Mouse (Mus musculus) neural tube, embryonic 13.5 days (tissue): Measurements from ENCODE around the gene Rgs6. TPM values are rescaled to one million over a fixed set of nuclear protein-coding genes. Genes with fewer than 3 reads are reported as not detected.

Experiments used
- ATAC-seq: fragments of 200-750 bp; cut with Nextera tagmentation; 2 replicates; pipeline ENCODE4 v1.8.0; 2017; ENCODE audit warnings: low read depth, mild to moderate bottlenecking, moderate TSS enrichment, moderate library complexity
- H3K27ac ChIP-seq: fragments of 300-500 bp; sonication (generic); replicated peaks from 2 replicates; pipeline ENCODE4 v1.5.1; 2015; ENCODE audit warnings: moderate library complexity, mild to moderate bottlenecking, inconsistent platforms
- H3K27me3 ChIP-seq: fragments of 300-500 bp; sonication (generic); 2 replicates; pipeline ENCODE4 v1.6.1; 2015; ENCODE audit warnings: mild to moderate bottlenecking, inconsistent platforms
- H3K36me3 ChIP-seq: fragments of 300-500 bp; sonication (generic); 2 replicates; pipeline ENCODE4 v1.6.1; 2015; ENCODE audit warnings: mild to moderate bottlenecking, inconsistent platforms
- H3K4me1 ChIP-seq: fragments of 300-500 bp; sonication (generic); replicated peaks from 2 replicates; pipeline ENCODE4 v1.6.1; 2015; ENCODE audit warnings: inconsistent platforms
- H3K4me2 ChIP-seq: fragments of 300-500 bp; sonication (generic); 2 replicates; pipeline ENCODE4 v1.6.1; 2015; ENCODE audit warnings: inconsistent platforms, mild to moderate bottlenecking, moderate library complexity
- H3K4me3 ChIP-seq: fragments of 300-500 bp; sonication (generic); 2 replicates; pipeline ENCODE4 v1.5.1; 2015; ENCODE audit warnings: mild to moderate bottlenecking, inconsistent platforms
- H3K9ac ChIP-seq: fragments of 300-500 bp; sonication (generic); 2 replicates; pipeline ENCODE4 v1.6.1; 2015; ENCODE audit warnings: moderate library complexity, mild to moderate bottlenecking, inconsistent platforms
- H3K9me3 ChIP-seq: fragments of 300-500 bp; sonication (generic); 2 replicates; pipeline ENCODE4 v1.6.1; 2016; ENCODE audit warnings: inconsistent platforms
- WGBS: fragments of 180-500 bp; shearing (Covaris S2); methylation state at CpG from one replicate; pipeline ENCODE4 v1.1.7; 2015; 5-methylcytosine and 5-hydroxymethylcytosine counted together
- polyA plus RNA-seq: library from polyadenylated mRNA; unstranded; fragments of >200 nt; fragmentation: Nextera tagmentation; extraction: Ambion mirVana; gene quantifications from 2 replicates; pipeline ENCODE4 v1.2.1, GENCODE M21; 2015

Rgs6 gene
- polyA plus RNA-seq, 1 experiment from 2014 or later: 3.1 TPM

- Histone ChIP-seq H3K4me1 (no peaks in the 10 kb centered on the region), H3K4me3 (no peak overlapping the region), H3K27ac (no peak overlapping the region), H3K27me3 (no peaks in the 10 kb centered on the region), H3K9ac (no peak overlapping the region), H3K9me3 (no peaks in the 10 kb centered on the region), H3K36me3 (no peaks in the 10 kb centered on the region), H3K4me2 (no peak overlapping the region)
- no peak for ATAC-seq
- WGBS: 77% methylated on average over 5 of the region's 5 CpGs
These were observed 575.6 kb downstream of the Rgs6 start for GRCm38 (mm10) chr12:83163721-83164120.

DNA sequence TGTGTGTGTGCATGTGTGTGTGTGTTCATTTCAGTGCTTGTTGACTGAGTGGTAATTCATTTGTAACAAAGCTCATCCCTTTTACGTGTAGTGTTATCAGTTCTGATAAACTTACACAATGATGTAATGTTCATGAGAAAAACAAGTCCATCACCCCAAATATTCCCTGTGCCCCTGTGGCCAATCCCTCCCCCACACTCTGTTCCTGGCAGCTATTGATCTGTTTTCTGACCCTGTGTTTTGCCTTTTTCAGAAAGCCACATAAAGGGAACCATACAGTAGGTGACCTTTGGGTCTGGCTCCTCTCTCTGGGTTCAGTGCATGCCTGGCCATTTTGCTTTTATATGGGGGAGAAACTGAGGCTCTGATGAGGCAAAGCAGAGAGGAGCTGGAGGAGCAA is 577.0 kb downstream of the Rgs6 start:
- ATAC-seq: no peak

DNA sequence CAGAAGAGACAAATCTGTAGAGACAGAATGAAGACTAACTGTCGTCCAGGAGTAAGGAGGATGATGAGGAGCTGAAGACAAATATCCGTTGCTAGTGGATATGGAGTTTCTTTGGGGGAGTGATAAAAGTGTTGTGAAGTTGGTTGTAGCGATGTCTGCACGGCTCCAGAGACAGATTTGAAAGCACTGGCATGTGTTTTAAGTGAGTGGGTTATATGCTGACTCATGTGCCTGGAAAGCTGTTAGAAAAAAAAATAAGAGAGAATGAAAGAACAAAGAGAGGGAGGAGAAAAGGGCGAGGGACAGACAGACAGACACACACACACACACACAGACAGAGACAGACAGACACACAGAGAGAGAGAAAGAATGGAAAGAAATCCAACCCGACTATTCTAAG is 580.2 kb downstream of the Rgs6 start:
- H3K4me3 ChIP-seq: no peak overlapping the region
- H3K36me3 ChIP-seq: no peaks in the 10 kb centered on the region
- peaks cover 11% of the 10 kb centered on the region for H3K4me1 ChIP-seq
- H3K9me3 ChIP-seq: no peaks in the 10 kb centered on the region
- ATAC-seq: no peak
- H3K27me3 ChIP-seq: no peaks in the 10 kb centered on the region
- no peak overlapping the region for H3K27ac ChIP-seq
- 85% methylated on average over 6 of the region's 6 CpGs for WGBS
- H3K4me2 ChIP-seq: no peak overlapping the region
- H3K9ac ChIP-seq: no peak overlapping the region

More for the DNA sequence above, 577.0 kb downstream of the Rgs6 start:
- Histone ChIP-seq H3K9ac (no peak overlapping the region), H3K4me2 (no peak overlapping the region), H3K4me1 (peaks cover 10% of the 10 kb centered on the region), H3K27me3 (no peaks in the 10 kb centered on the region), H3K9me3 (no peaks in the 10 kb centered on the region), H3K27ac (no peak overlapping the region), H3K4me3 (no peak overlapping the region), H3K36me3 (no peaks in the 10 kb centered on the region)
- WGBS: 86% methylated on average over 1 of the region's 1 CpGs

DNA sequence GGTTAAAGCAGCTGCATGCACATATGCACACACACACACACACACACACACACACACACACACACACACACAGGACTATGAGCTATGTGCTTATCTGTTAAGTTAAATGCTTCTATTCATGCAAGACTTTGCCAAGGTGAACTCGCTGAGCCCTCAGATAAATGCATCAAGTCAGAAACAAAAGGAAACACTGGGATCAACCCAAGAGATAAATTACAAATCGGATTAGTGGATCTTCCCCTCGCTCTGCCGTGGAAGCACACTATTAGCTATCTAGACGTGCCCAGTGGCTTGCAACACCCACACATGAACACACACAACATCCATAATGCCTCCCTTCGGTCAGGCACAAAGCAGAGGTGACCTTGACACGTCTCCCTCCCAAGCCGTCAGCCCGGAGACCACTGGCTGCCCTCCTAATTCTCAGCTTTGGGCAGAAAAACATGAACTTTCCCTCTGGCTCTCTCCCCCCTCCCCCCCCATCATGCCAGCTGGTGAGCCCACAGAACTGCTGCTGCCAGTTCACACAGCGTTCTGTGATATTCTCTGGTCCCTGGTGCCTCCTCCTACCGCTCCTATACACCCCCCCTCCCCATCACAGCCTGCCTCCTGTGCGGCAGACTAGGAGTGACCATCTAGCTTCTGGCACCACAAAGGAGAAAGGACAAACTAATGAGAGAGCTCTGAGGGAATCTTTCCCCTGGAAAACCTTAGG is 581.6 kb downstream of the Rgs6 start:
- WGBS: 43% methylated on average over 12 of the region's 12 CpGs
- no peaks in the 10 kb centered on the region for H3K36me3 ChIP-seq
- no peaks in the 10 kb centered on the region for H3K27me3 ChIP-seq
- H3K4me3 ChIP-seq: no peak overlapping the region
- peak; percentile 84 for ATAC-seq
- H3K9me3 ChIP-seq: no peaks in the 10 kb centered on the region
- peaks cover 11% of the 10 kb centered on the region for H3K4me1 ChIP-seq
- H3K9ac ChIP-seq: 0 out of 2 replicates have a peak overlapping the region, but pooled peaks have one; percentile 45
- H3K27ac ChIP-seq: peak overlapping the region; percentile 68
- H3K4me2 ChIP-seq: 0 out of 2 replicates have a peak overlapping the region, but pooled peaks have one; percentile 16

GRCm38 (mm10) chr12:83178770-83179169 is 590.7 kb downstream of the Rgs6 start:
- Histone ChIP-seq H3K9me3 (no peaks in the 10 kb centered on the region), H3K4me1 (peaks cover 7% of the 10 kb centered on the region; the same call in 1 of the 2 replicates), H3K27ac (peak overlapping the region; percentile 56), H3K27me3 (no peaks in the 10 kb centered on the region), H3K9ac (no peak overlapping the region), H3K36me3 (no peaks in the 10 kb centered on the region), H3K4me3 (no peak overlapping the region), H3K4me2 (no peak overlapping the region)
- WGBS: 32% methylated on average over 2 of the region's 2 CpGs
- ATAC-seq: no peak; the same call in 1 of the 2 replicates

DNA sequence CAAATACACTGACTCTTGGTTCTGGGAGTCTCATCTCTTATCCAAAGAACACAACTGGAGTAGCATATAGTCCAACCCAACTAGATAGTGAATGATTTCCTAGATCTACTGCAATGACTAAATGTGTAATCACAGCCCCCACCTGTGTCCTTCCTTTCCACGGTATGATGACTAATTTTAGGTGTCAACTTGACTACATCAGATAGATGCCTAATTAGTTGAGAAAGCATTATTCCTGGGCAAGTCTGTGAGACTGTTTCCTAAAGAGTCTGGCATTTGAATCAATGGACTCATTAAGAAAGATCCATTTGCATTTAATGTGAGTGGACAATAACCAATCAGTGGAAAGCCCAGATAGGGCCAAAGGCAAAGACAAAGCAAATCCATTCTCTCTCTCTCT is 591.8 kb downstream of the Rgs6 start:
- H3K27me3 ChIP-seq: no peaks in the 10 kb centered on the region
- 77% methylated on average over 1 of the region's 1 CpGs for WGBS
- no peak overlapping the region for H3K4me3 ChIP-seq
- no peak for ATAC-seq
- H3K4me2 ChIP-seq: no peak overlapping the region
- no peaks in the 10 kb centered on the region for H3K36me3 ChIP-seq
- H3K4me1 ChIP-seq: peaks cover 7% of the 10 kb centered on the region; the same call in 1 of the 2 replicates
- H3K9ac ChIP-seq: no peak overlapping the region
- H3K27ac ChIP-seq: no peak overlapping the region
- H3K9me3 ChIP-seq: no peaks in the 10 kb centered on the region

- Histone ChIP-seq H3K4me3 (no peak overlapping the region), H3K27me3 (no peaks in the 10 kb centered on the region), H3K36me3 (no peaks in the 10 kb centered on the region), H3K9me3 (no peaks in the 10 kb centered on the region), H3K27ac (no peak overlapping the region), H3K4me2 (no peak overlapping the region), H3K9ac (no peak overlapping the region), H3K4me1 (peaks cover 7% of the 10 kb centered on the region; the same call in 1 of the 2 replicates)
- 75% methylated on average over 6 of the region's 6 CpGs for WGBS
- no peak for ATAC-seq
These were observed 592.5 kb downstream of the Rgs6 start for GRCm38 (mm10) chr12:83180561-83180960.

GRCm38 (mm10) chr12:83201674-83202073 is 613.6 kb downstream of the Rgs6 start:
- Histone ChIP-seq H3K4me2 (no peak overlapping the region), H3K36me3 (no peaks in the 10 kb centered on the region), H3K9ac (no peak overlapping the region), H3K27me3 (no peaks in the 10 kb centered on the region), H3K9me3 (no peaks in the 10 kb centered on the region), H3K4me1 (peaks cover 16% of the 10 kb centered on the region), H3K27ac (peak overlapping the region; percentile 42), H3K4me3 (no peak overlapping the region)
- no peak for ATAC-seq
- 18% methylated on average over 3 of the region's 3 CpGs for WGBS

DNA sequence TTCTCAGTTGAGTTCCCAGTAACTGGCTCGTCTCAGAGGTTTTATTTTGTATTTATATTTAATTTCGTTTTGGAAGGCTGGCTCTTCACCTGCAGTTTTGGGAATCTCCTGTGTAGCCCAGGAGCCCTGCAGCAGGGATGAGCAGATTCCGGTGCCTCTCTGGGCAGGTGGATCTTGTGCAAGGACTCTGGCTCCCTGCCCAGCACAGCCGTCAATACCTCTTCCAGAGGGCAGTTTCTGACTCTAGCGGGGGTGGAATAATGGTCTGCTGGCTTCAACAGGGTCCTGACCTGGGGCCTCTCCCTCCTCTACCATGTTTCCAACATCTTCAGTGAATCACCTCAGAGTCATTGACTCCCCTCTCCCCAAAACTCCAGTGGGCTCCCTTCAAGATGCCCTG is 616.3 kb downstream of the Rgs6 start:
- Histone ChIP-seq H3K36me3 (no peaks in the 10 kb centered on the region), H3K27me3 (no peaks in the 10 kb centered on the region), H3K4me1 (peaks cover 36% of the 10 kb centered on the region), H3K4me3 (no peak overlapping the region), H3K4me2 (no peak overlapping the region), H3K9ac (no peak overlapping the region), H3K27ac (no peak overlapping the region), H3K9me3 (no peaks in the 10 kb centered on the region)
- ATAC-seq: no peak
- WGBS: 59% methylated on average over 5 of the region's 5 CpGs

DNA sequence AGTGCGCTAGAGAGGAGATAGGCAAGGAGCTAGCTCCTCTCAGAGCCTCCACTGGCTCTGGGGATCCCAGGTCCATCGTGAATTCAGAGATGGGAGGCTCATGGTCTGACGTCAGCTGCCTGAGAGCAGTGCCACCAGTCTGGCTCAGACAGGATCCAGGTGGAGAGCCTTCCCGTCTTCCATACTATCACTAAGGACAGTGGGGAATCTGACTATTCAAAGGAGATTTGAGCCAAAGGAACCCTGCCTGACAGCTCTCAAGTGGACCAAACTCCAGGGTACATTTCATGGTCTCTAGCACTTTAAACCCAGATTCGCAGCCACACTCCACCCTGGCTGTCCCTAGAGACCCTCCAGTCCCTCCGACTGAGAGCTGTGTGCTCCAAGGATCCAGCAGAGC is 618.8 kb downstream of the Rgs6 start:
- Histone ChIP-seq H3K27me3 (no peaks in the 10 kb centered on the region), H3K9me3 (no peaks in the 10 kb centered on the region), H3K9ac (no peak overlapping the region), H3K27ac (no peak overlapping the region), H3K4me2 (no peak overlapping the region), H3K4me3 (no peak overlapping the region), H3K36me3 (no peaks in the 10 kb centered on the region), H3K4me1 (peaks cover 39% of the 10 kb centered on the region)
- WGBS: 74% methylated on average over 6 of the region's 6 CpGs
- no peak for ATAC-seq

DNA sequence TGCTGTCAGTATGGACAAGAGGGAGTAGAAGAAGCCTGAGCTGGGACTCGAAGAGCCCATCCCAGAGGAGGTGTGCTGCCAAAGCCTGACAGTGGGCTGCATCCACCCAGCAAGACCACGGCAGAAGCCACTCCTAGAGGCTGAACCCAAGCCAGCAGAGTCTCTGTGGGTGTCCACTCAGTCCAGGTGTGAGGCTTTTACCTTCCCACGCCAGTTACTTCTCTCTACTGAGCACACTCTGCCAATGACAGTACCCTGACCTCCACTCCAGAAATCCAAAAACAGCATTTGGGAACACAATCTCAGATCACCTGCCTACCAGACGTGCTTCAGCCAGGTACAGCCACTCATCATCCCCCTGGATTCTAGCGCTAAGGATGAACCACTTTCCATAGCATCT is 619.4 kb downstream of the Rgs6 start:
- no peaks in the 10 kb centered on the region for H3K9me3 ChIP-seq
- 76% methylated on average over 5 of the region's 5 CpGs for WGBS
- H3K9ac ChIP-seq: no peak overlapping the region
- H3K4me3 ChIP-seq: no peak overlapping the region
- no peak overlapping the region for H3K4me2 ChIP-seq
- H3K36me3 ChIP-seq: no peaks in the 10 kb centered on the region
- peak overlapping the region; percentile 59; the same call in 1 of the 2 replicates for H3K27ac ChIP-seq
- no peaks in the 10 kb centered on the region for H3K27me3 ChIP-seq
- peaks cover 37% of the 10 kb centered on the region for H3K4me1 ChIP-seq
- no peak for ATAC-seq

GRCm38 (mm10) chr12:83208011-83208410 is 619.9 kb downstream of the Rgs6 start:
- no peak overlapping the region for H3K4me3 ChIP-seq
- no peak overlapping the region for H3K4me2 ChIP-seq
- H3K36me3 ChIP-seq: no peaks in the 10 kb centered on the region
- H3K27ac ChIP-seq: peak overlapping the region; percentile 59
- H3K9ac ChIP-seq: no peak overlapping the region
- 40% methylated on average over 8 of the region's 8 CpGs for WGBS
- H3K4me1 ChIP-seq: peaks cover 37% of the 10 kb centered on the region
- ATAC-seq: no peak
- no peaks in the 10 kb centered on the region for H3K9me3 ChIP-seq
- no peaks in the 10 kb centered on the region for H3K27me3 ChIP-seq

GRCm38 (mm10) chr12:83208841-83209240 is 620.7 kb downstream of the Rgs6 start:
- H3K4me3 ChIP-seq: no peak overlapping the region
- WGBS: 58% methylated on average over 6 of the region's 6 CpGs

More at GRCm38 (mm10) chr12:83208841-83209240, 620.7 kb downstream of the Rgs6 start:
- no peak for ATAC-seq
- Histone ChIP-seq H3K4me2 (no peak overlapping the region), H3K4me1 (peaks cover 39% of the 10 kb centered on the region), H3K9ac (no peak overlapping the region), H3K9me3 (no peaks in the 10 kb centered on the region), H3K36me3 (no peaks in the 10 kb centered on the region), H3K27ac (peak overlapping the region; percentile 59), H3K27me3 (no peaks in the 10 kb centered on the region)
